Comparison of ENCODE assay signal across 8 mouse cellular contexts in the genomic region with DNA sequence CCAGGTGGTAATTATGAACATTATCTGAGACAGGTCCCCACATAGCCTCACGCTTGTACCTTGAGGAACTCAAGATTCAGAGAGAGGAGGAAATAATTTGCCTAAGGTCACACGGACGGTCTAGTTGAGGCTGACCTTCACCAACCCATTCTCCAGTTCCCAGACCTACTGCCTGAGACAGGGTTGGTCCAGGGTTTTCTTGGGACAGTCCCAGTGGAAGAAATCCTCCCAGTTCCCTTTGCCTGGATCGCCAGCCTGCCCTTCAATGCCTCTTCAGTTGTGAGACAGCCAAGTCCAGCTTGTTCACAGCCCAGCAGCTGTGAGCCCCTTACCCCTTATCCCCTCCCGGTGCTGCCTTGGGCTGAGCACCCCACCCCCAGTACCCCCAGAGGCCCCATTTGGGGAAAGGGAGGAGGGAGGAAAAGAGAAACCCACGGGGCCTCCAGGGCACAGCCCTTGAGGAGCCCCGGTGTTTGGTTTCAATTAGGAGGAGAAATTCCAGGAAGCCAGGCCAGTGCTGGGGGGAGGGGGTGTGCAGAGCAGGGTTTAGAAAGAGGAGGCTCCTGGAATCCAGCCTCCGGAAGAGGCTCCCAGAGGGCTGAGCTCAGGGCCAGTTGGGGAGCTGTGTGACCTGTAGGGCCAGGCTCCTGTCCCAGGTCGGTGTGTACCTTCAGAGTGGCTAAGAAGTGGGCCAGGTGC. TPM values are rescaled to one million over a fixed set of nuclear protein-coding genes. Genes with fewer than 3 reads are reported as not detected.
DNase-seq lines count a peak whose midpoint lies in the region; ATAC-seq lines count a peak whose summit lies in the region.

No protein-coding gene starts in this region.

- DNase-seq in urinary bladder, postnatal 36 days (ENCODE audit: low spot score in 2 of 2), result peak; percentile 26 to 60
- no peak for DNase-seq in urinary bladder, postnatal 10 days (ENCODE audit: low spot score)
- DNase-seq in gastrocnemius, adult 18-20 months (ENCODE audit: low spot score), result peak; percentile 78
- no peak for DNase-seq in liver, embryonic 13.5 days
- peak; percentile 68 for DNase-seq in ovary, postnatal 14 days (ENCODE audit: low spot score)
- DNase-seq in spleen, adult 12 weeks (ENCODE audit: low spot score), result no peak
- DNase-seq in right cerebral cortex, postnatal 36 days (ENCODE audit: low spot score in 2 of 2), result no peak

- 20% methylated on average over 9 of the region's 9 CpGs for WGBS in hindbrain, embryonic 16.5 days
- 17% methylated on average over 9 of the region's 9 CpGs for WGBS in liver, embryonic 13.5 days (ENCODE audit: insufficient replicate concordance)

- peak overlapping the region; percentile 11 for H3K4me2 ChIP-seq in hindbrain, embryonic 16.5 days (ENCODE audit: low read length)
- no peak overlapping the region for H3K4me2 ChIP-seq in liver, embryonic 13.5 days

- peak overlapping the region; percentile 37; the same call in 1 of the 2 replicates for H3K27ac ChIP-seq in hindbrain, embryonic 16.5 days (ENCODE audit: low read depth, low read length)
- 0 out of 2 replicates have a peak overlapping the region, but pooled peaks have one; percentile 11 for H3K27ac ChIP-seq in liver, embryonic 13.5 days

- no peaks in the 10 kb centered on the region for H3K27me3 ChIP-seq in hindbrain, embryonic 16.5 days (replicated peaks; ENCODE audit: control insufficient read depth, insufficient read depth, low read length)
- no peaks in the 10 kb centered on the region for H3K27me3 ChIP-seq in liver, embryonic 13.5 days

- H3K36me3 ChIP-seq in hindbrain, embryonic 16.5 days (ENCODE audit: control insufficient read depth, insufficient read depth, low read length), result no peaks in the 10 kb centered on the region
- H3K36me3 ChIP-seq in liver, embryonic 13.5 days, result no peaks in the 10 kb centered on the region

- no peaks in the 10 kb centered on the region for H3K9me3 ChIP-seq in hindbrain, embryonic 16.5 days (ENCODE audit: control insufficient read depth, low read length)
- no peaks in the 10 kb centered on the region for H3K9me3 ChIP-seq in liver, embryonic 13.5 days (replicated peaks)

- H3K4me3 ChIP-seq in hindbrain, embryonic 16.5 days (ENCODE audit: low read length), result no peak overlapping the region
- no peak overlapping the region for H3K4me3 ChIP-seq in liver, embryonic 13.5 days (replicated peaks)

- ATAC-seq in hindbrain, embryonic 16.5 days, result peak; percentile 68
- 0 out of 2 replicates have a peak, but pooled peaks have one; percentile 35 for ATAC-seq in liver, embryonic 13.5 days (ENCODE audit: low read depth)

- H3K9ac ChIP-seq in hindbrain, embryonic 16.5 days (ENCODE audit: low read depth, low read length), result no peak overlapping the region
- peak overlapping the region; percentile 12; the same call in 1 of the 2 replicates for H3K9ac ChIP-seq in liver, embryonic 13.5 days

- H3K4me1 ChIP-seq in hindbrain, embryonic 16.5 days (ENCODE audit: control insufficient read depth, insufficient read depth, low read depth, low read length), result peaks cover 13% of the 10 kb centered on the region
- peaks cover 27% of the 10 kb centered on the region for H3K4me1 ChIP-seq in liver, embryonic 13.5 days (replicated peaks)

RNA-seq across cellular contexts. Expression of gene Acot11, which starts 42.9 kb away (rescaled TPM):
- 10 to 100 TPM in 1 of 2 experiments, 1 to 10 TPM in 1; 9.9 to 13.2 TPM for total RNA-seq in gastrocnemius, adult 18-20 months (2021)
- polyA plus RNA-seq in hindbrain, embryonic 16.5 days (2015; fragmentation: Nextera tagmentation; extraction: Ambion mirVana), result 2.7 and 3.2 TPM in 2 replicates
- polyA plus RNA-seq in liver, embryonic 13.5 days (2015; fragmentation: Nextera tagmentation; extraction: Ambion mirVana), result 5.0 TPM in 2 replicates

Comparison
In these comparisons a context has a peak if more than half of its experiments do, and no peak if none do; other contexts are left out.
1. DNase-seq: peak in urinary bladder, postnatal 36 days (2 of 2), gastrocnemius, adult 18-20 months (single experiment) and ovary, postnatal 14 days (single experiment); none in urinary bladder, postnatal 10 days (single experiment), liver, embryonic 13.5 days (single experiment), spleen, adult 12 weeks (single experiment) and right cerebral cortex, postnatal 36 days (0 of 2).